Mouse (Mus musculus) brain, adult 2 months (tissue): Measurements from ENCODE around the gene Nans.

Experiments
- DNase-seq: peaks from one replicate; pipeline ENCODE4 v3.0.0; 2011; ENCODE audit warnings: low read depth, low spot score

Nans gene

GRCm38 (mm10) chr4:46489028-46489925 lies at the start of gene Nans:
TSS of gene Nans (plus strand) at chr4:46489248.
- peak; percentile 98 for DNase-seq

DNA sequence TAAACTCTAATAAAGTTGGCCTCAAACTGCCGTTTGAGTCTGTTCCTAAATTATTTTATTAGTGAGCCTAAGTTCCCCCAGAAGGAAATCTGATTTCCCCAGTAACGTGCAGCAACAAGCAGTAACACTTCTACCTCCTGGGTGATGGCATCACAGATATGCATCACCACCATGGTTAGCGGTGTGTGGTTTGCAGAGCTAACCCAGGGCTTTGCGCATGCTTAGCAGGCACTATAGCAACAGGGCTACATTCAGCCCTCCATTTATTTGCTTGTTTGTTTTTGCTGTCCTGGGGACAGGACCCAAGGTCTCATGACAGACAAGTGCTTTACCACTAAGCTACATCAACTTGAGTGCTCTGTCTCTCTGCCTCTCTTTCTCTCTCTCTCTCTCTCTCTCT lies 46.5 kb upstream of the Nans start:
- DNase-seq, result no peak

DNA sequence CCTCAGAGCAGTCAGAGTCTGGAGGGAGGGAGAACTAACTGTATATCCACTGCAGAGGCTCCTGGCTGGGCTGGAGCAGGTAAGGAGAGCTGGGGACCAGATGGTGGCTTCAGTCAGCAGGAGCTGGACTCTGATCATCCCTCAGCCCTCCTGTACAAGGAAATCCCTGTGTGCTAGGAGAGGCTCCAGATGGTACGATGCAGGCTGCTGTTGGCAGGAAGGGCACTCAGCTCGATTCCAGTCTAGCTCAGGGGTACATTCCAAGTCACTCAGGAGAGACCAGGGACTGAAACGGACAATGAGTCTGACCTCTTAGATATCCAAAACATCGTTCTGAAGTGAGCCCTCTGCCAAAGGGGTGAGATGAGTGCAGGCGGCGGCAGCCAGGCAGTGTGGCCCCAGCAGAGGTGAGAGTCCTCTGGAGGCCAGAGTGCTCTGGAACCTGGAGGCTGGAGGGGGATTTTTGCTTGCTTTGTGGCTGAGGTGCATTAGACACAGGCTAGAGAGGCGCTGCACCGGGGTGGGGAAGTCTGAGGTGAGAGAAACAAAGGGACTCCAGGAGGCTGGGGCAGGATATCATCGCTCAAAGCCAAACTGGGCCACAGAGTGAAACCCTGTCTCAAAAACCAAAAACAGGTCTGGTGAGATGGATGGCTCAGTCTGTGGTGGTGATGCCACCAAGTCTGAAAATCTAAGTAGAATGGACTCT lies 43.7 kb upstream of the Nans start:
- DNase-seq, result peak; percentile 94

GRCm38 (mm10) chr4:46447461-46447860 lies 41.6 kb upstream of the Nans start:
- DNase-seq, result no peak

- peak; percentile 82 for DNase-seq
Observed at GRCm38 (mm10) chr4:46448886-46449285, 40.2 kb upstream of the Nans start.

- no peak for DNase-seq
Observed at GRCm38 (mm10) chr4:46450020-46450518, 39.0 kb upstream of the Nans start.

DNA sequence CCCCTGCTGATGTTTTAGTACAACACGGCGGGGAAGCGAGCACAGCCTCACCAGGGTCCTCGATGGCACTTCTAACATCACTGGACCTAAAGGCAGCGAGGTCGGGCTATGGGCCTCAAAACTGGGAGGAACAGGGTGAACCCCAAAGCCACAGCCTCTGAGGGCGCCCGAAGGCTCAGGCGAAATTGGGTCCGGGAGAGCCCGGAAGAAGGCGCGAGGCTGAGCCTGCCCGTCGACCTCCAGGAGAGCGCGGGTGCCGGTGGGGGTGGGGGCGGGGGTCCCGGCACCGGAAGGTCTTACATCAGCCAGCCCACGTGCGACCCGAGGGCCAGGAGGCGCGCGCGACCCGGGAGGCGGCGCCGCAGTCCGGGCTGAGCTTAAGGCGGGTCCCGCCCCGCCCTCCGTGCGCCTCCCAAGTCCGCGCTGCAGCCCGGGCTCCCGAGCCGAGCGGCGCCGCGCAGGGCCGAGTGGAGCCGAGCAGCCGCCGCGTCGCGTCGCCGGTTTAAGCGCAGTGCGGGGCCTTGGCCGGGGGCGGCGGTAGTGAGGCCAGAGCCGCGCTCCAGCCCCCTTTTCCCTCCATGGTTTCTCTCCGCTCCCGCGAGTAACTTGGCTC lies 38.4 kb upstream of the Nans start, which contains the start of gene Anp32b:
Gene Anp32b (plus strand): TSS at position 384 of the 613 bp plus-strand sequence.
- peak; percentile 96 for DNase-seq

DNA sequence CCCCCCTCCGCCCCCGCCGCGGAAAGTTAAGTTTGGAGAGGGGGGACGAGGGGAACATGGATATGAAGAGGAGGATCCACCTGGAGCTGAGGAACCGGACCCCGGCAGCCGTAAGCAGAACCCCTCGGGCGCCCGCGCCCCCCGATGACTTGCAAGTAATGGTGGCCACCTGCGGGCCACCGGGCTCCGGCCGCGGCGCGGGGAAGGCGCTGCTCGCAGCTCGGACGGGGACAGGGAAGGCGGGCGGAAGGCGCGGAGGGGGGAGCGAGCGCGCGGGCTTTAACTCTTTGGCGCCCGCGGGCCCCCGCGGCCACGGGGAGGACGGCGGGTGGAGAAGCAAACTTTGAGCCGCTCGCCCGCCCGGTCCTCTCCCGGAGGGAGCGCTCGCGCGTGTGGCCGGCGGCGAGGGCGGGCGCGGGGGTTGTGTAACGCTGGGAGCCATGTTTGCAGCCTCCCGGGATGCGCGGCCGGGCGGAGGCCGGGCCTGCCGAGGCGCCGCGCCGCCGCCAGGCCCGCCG lies 37.7 kb upstream of the Nans start:
- DNase-seq, result peak; percentile 75

DNA sequence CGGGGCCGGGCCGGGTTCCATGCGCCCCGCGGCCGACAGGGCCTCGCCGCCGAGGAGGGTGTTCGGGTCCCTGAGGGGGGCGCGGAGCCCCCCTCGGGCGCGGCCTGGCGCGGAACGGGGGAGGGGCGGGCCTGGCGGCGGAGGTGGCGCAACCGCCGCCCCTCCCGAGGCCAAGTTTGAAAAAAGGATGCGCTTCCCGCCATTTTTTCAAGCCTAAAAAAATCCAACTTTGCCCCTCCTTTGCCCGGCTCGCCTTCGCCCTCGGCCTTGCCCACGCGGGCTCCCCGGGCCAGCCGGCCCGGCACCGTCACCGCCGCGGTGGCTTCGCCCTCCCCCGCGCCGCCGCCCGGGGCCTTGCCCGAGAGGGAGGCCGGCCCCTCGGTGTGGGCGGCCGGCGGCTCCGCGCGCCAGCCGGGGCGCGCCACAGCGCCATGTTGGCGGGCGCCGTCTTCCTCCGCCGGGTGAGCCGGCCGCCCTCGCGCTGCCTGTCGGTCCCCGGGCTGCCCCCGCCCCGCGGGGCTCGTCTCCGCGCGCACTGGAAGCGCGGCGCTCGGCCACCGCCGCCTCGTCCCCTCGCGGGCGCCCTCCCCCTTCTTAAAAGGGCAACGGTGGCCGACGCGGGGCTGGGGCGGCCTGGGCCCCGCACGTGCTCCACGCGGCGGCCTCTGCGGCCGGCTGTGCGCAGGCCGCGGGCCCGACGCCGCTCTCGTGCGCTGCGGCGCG lies 37.1 kb upstream of the Nans start:
- peak; percentile 88 for DNase-seq

- DNase-seq, result peak; percentile 61
Observed at GRCm38 (mm10) chr4:46452481-46452850, 36.6 kb upstream of the Nans start.

GRCm38 (mm10) chr4:46452855-46453719 lies 36.0 kb upstream of the Nans start:
- no peak for DNase-seq

GRCm38 (mm10) chr4:46454097-46454864 lies 34.8 kb upstream of the Nans start:
- no peak for DNase-seq

DNA sequence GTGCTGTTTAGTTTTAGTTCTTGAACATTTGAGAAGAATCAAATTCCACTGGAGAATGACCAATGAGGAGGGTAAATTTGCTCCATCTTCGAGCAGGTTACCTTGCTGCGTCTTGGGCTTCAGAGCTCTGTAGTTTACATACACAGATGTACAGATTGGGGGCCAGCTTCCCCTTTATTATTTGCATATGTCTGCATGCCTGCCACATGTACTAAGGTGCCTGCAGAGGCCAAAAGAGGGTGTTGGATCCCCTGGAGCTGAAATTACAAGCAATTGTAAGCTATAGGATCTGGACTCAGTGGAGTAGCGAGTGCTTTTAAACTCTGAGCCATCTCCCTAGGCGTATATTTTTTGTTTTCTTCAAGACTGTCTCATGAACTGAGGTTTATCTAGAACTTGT lies 32.3 kb upstream of the Nans start:
- no peak for DNase-seq

- DNase-seq, result no peak
Observed at GRCm38 (mm10) chr4:46457186-46457585, 31.9 kb upstream of the Nans start.

- peak; percentile 30 for DNase-seq
Observed at GRCm38 (mm10) chr4:46458411-46458810, 30.6 kb upstream of the Nans start.

- peak; percentile 44 for DNase-seq
Observed at GRCm38 (mm10) chr4:46463130-46463830, 25.8 kb upstream of the Nans start.

DNA sequence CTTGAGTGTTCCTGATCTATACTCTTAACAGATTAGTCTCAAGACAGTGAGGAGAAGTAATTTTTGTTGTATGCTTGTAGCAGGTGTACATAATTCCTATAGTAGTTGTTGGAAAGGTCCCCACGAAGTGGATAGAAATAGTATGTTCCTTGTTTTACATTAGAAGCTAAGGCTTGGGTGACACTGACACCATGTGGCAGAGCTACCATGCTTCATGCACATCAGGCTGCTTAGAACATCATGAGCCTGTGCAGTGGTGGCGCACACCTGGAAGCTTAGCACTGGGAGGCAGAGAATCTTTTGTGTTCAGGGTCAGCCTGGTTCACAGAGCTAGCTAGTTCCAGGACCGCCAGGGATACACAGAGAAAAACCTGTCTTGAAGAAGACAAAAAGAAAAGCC lies 23.3 kb upstream of the Nans start:
- peak; percentile 42 for DNase-seq

DNA sequence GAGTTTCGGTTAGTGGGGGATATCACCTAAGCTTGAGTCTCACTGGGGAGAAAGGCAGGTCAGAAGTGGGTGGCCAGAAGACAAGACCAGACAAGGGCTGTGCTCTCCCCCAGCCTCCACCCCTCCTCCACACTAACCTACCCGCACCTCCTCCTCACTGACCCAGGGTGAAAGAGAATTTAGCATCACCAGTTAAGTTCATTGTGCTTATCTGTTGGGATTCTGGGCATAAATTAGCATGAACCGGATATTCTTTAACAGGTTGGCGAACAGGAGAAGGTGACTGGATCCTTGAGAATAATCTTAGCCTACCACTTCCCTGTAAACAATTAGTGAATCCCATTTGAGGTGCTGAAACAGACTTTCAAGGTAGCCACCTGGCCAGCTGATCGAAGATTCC lies 13.9 kb upstream of the Nans start:
- no peak for DNase-seq

GRCm38 (mm10) chr4:46479081-46479480 lies 10.0 kb upstream of the Nans start:
- no peak for DNase-seq
